Comparison of ENCODE assay signal across 10 mouse cellular contexts in the genomic region with DNA sequence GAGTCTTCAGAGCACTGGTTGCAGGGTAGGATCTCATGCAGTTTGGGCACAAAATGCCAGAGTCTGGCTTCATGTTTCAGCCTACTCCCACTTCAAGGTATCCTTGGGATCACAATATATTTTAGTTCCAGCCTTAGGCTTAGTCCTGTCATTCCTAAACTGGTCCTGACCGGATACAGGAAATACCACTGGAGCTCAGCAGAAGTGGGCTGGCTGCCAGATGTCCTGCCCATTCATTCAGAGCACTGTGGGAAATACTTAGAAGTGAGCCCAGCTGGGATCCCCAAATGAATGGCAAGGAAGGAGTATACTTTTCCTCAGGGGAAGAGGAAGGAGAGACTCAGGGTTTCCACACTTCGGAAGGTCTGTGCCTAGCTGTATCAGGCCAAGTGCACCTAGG. TPM values are rescaled to one million over a fixed set of nuclear protein-coding genes. Genes with fewer than 3 reads are reported as not detected.
DNase-seq lines count a peak whose midpoint lies in the region; ATAC-seq and TF ChIP-seq lines count a peak whose summit lies in the region.
"Had no signal": no experiment of that assay in that cellular context is flagged by ENCODE, and none has a peak within 500 bp of the region (broad histone marks: within the 10 kb centered on the region; RNA-seq: fewer than 3 reads in every experiment).

No protein-coding gene starts in this region.

- no peak for TF ChIP-seq EP300 in heart, postnatal 0 days (IDR thresholded peaks at IDR 0.05; ENCODE audit: low read depth)

- H3K36me3 ChIP-seq in intestine, embryonic 14.5 days (ENCODE audit: control insufficient read depth, insufficient read depth, low read length) = no peaks in the 10 kb centered on the region
- no peaks in the 10 kb centered on the region for H3K36me3 ChIP-seq in intestine, postnatal 0 days (ENCODE audit: control insufficient read depth, insufficient read depth)
- H3K36me3 ChIP-seq in embryonic facial prominence, embryonic 12.5 days = peaks cover 5% of the 10 kb centered on the region; the same call in 1 of the 2 replicates
- peaks cover 4% of the 10 kb centered on the region; the same call in 1 of the 2 replicates for H3K36me3 ChIP-seq in heart, postnatal 0 days (replicated peaks; ENCODE audit: control insufficient read depth, insufficient read depth, low read length)
- no peaks in the 10 kb centered on the region for H3K36me3 ChIP-seq in midbrain, embryonic 15.5 days (replicated peaks)

- WGBS in intestine, embryonic 14.5 days = 35% methylated on average over 2 of the region's 2 CpGs
- WGBS in intestine, postnatal 0 days = 34% methylated on average over 2 of the region's 2 CpGs
- WGBS in embryonic facial prominence, embryonic 12.5 days = 17% methylated on average over 2 of the region's 2 CpGs
- 34% methylated on average over 2 of the region's 2 CpGs for WGBS in heart, postnatal 0 days
- 28% methylated on average over 2 of the region's 2 CpGs for WGBS in midbrain, embryonic 15.5 days

- H3K9me3 ChIP-seq in intestine, embryonic 14.5 days (ENCODE audit: control insufficient read depth, low read length) = no peaks in the 10 kb centered on the region
- H3K9me3 ChIP-seq in intestine, postnatal 0 days (ENCODE audit: control insufficient read depth) = no peaks in the 10 kb centered on the region
- no peaks in the 10 kb centered on the region for H3K9me3 ChIP-seq in embryonic facial prominence, embryonic 12.5 days
- H3K9me3 ChIP-seq in heart, postnatal 0 days (replicated peaks; ENCODE audit: control insufficient read depth, low read length) = no peaks in the 10 kb centered on the region
- no peaks in the 10 kb centered on the region for H3K9me3 ChIP-seq in midbrain, embryonic 15.5 days

- H3K27me3 ChIP-seq in intestine, embryonic 14.5 days (replicated peaks; ENCODE audit: control insufficient read depth, insufficient read depth, low read length) = no peaks in the 10 kb centered on the region
- H3K27me3 ChIP-seq in intestine, postnatal 0 days (replicated peaks; ENCODE audit: control insufficient read depth, insufficient read depth, low read length) = no peaks in the 10 kb centered on the region
- H3K27me3 ChIP-seq in embryonic facial prominence, embryonic 12.5 days = no peaks in the 10 kb centered on the region
- no peaks in the 10 kb centered on the region for H3K27me3 ChIP-seq in heart, postnatal 0 days (ENCODE audit: control insufficient read depth, insufficient read depth, low read length)
- H3K27me3 ChIP-seq in midbrain, embryonic 15.5 days (replicated peaks) = no peaks in the 10 kb centered on the region
- H3K27me3 ChIP-seq: CH12.LX had no signal

- H3K9ac ChIP-seq in intestine, embryonic 14.5 days (ENCODE audit: low read length) = no peak overlapping the region
- H3K9ac ChIP-seq in intestine, postnatal 0 days (ENCODE audit: low read depth, low read length) = no peak overlapping the region
- H3K9ac ChIP-seq in embryonic facial prominence, embryonic 12.5 days = no peak overlapping the region
- H3K9ac ChIP-seq in heart, postnatal 0 days (replicated peaks; ENCODE audit: low read depth, low read length) = no peak overlapping the region
- H3K9ac ChIP-seq in midbrain, embryonic 15.5 days = no peak overlapping the region

- TF ChIP-seq CTCF in intestine, postnatal 0 days (IDR thresholded peaks at IDR 0.05; ENCODE audit: low read depth) = no peak
- TF ChIP-seq CTCF in heart, postnatal 0 days (IDR thresholded peaks at IDR 0.05; ENCODE audit: low read depth) = no peak

- no peak overlapping the region for H3K4me3 ChIP-seq in intestine, embryonic 14.5 days (ENCODE audit: low read depth, low read length)
- H3K4me3 ChIP-seq in intestine, postnatal 0 days (ENCODE audit: low read depth, low read length) = no peak overlapping the region
- no peak overlapping the region for H3K4me3 ChIP-seq in embryonic facial prominence, embryonic 12.5 days
- no peak overlapping the region for H3K4me3 ChIP-seq in heart, postnatal 0 days (ENCODE audit: low read depth, low read length)
- H3K4me3 ChIP-seq in midbrain, embryonic 15.5 days = no peak overlapping the region
- H3K4me3 ChIP-seq: myocyte had no signal

- H3K4me2 ChIP-seq in intestine, embryonic 14.5 days (ENCODE audit: low read length) = no peak overlapping the region
- H3K4me2 ChIP-seq in intestine, postnatal 0 days (replicated peaks; ENCODE audit: low read depth) = no peak overlapping the region
- no peak overlapping the region for H3K4me2 ChIP-seq in embryonic facial prominence, embryonic 12.5 days (replicated peaks)
- H3K4me2 ChIP-seq in heart, postnatal 0 days (ENCODE audit: low read depth, low read length) = no peak overlapping the region
- H3K4me2 ChIP-seq in midbrain, embryonic 15.5 days = no peak overlapping the region

- peak overlapping the region; percentile 62 for H3K27ac ChIP-seq in intestine, embryonic 14.5 days (ENCODE audit: low read depth)
- H3K27ac ChIP-seq in intestine, postnatal 0 days (ENCODE audit: low read depth, low read length) = no peak overlapping the region
- H3K27ac ChIP-seq in embryonic facial prominence, embryonic 12.5 days = peak overlapping the region; percentile 78
- peak overlapping the region; percentile 73 for H3K27ac ChIP-seq in heart, postnatal 0 days (ENCODE audit: low read depth)
- H3K27ac ChIP-seq in midbrain, embryonic 15.5 days = no peak overlapping the region

- peak; percentile 30; the same call in 1 of the 2 replicates for ATAC-seq in intestine, embryonic 14.5 days (replicated peaks; ENCODE audit: low FRiP score, low TSS enrichment, low read depth)
- ATAC-seq in intestine, postnatal 0 days = no peak
- ATAC-seq in embryonic facial prominence, embryonic 12.5 days (ENCODE audit: insufficient number of reproducible peaks, insufficient read depth, low FRiP score, low TSS enrichment) = peak; percentile 72; the same call in 1 of the 2 replicates
- ATAC-seq in heart, postnatal 0 days (ENCODE audit: insufficient read depth, low read depth) = peak; percentile 76
- ATAC-seq in midbrain, embryonic 15.5 days (replicated peaks) = peak; percentile 49; the same call in 1 of the 2 replicates

- peaks cover 14% of the 10 kb centered on the region for H3K4me1 ChIP-seq in intestine, embryonic 14.5 days (replicated peaks; ENCODE audit: control insufficient read depth, insufficient read depth, low read length)
- H3K4me1 ChIP-seq in intestine, postnatal 0 days (replicated peaks; ENCODE audit: control insufficient read depth, insufficient read depth, low read length) = no peaks in the 10 kb centered on the region; the same call in 1 of the 2 replicates
- peaks cover 18% of the 10 kb centered on the region; the same call in 1 of the 2 replicates for H3K4me1 ChIP-seq in embryonic facial prominence, embryonic 12.5 days
- peaks cover 9% of the 10 kb centered on the region; the same call in 1 of the 2 replicates for H3K4me1 ChIP-seq in heart, postnatal 0 days (ENCODE audit: control insufficient read depth, insufficient read depth)
- peaks cover 24% of the 10 kb centered on the region for H3K4me1 ChIP-seq in midbrain, embryonic 15.5 days

- DNase-seq in intestine, embryonic 14.5 days (ENCODE audit: low spot score) = no peak
- peak; percentile 70 for DNase-seq in heart, postnatal 0 days (ENCODE audit: low spot score)
- peak; percentile 90 to 93 for DNase-seq in kidney, postnatal 25 days
- DNase-seq in urinary bladder, postnatal 25 days (ENCODE audit: low spot score) = no peak
- DNase-seq in spleen, adult 18-20 months = no peak

RNA-seq across cellular contexts. Expression of a gene that starts 33.3 kb away (rescaled TPM):
- 9.4 and 14.8 TPM in 2 replicates for polyA plus RNA-seq in intestine, embryonic 14.5 days (2014; fragmentation: Nextera tagmentation; extraction: Ambion mirVana)
- 2.8 and 3.4 TPM in 2 replicates for polyA plus RNA-seq in intestine, postnatal 0 days (2015; fragmentation: Nextera tagmentation; extraction: Ambion mirVana)
- 26.1 and 27.9 TPM in 2 replicates for polyA plus RNA-seq in embryonic facial prominence, embryonic 12.5 days (2016; fragmentation: Nextera tagmentation; extraction: Ambion mirVana)
- total RNA-seq in heart, postnatal 0 days (2014; rRNA removed; ENCODE audit: low replicate concordance) = 3.6 and 6.1 TPM in 2 replicates
- 7.2 TPM in 2 replicates for polyA plus RNA-seq in heart, postnatal 0 days (2015; fragmentation: Nextera tagmentation; extraction: Ambion mirVana)
- polyA plus RNA-seq in midbrain, embryonic 15.5 days (2015; fragmentation: Nextera tagmentation; extraction: Ambion mirVana) = 6.9 and 9.2 TPM in 2 replicates

RNA-seq across cellular contexts. Expression of a gene that starts 43.7 kb away (rescaled TPM):
- 4.6 and 5.5 TPM in 2 replicates for polyA plus RNA-seq in intestine, embryonic 14.5 days (2014; fragmentation: Nextera tagmentation; extraction: Ambion mirVana)
- polyA plus RNA-seq in intestine, postnatal 0 days (2015; fragmentation: Nextera tagmentation; extraction: Ambion mirVana) = 1.7 and 1.9 TPM in 2 replicates
- polyA plus RNA-seq in embryonic facial prominence, embryonic 12.5 days (2016; fragmentation: Nextera tagmentation; extraction: Ambion mirVana) = 2.8 and 3.1 TPM in 2 replicates
- total RNA-seq in heart, postnatal 0 days (2014; rRNA removed; ENCODE audit: low replicate concordance) = 5.1 and 5.7 TPM in 2 replicates
- polyA plus RNA-seq in heart, postnatal 0 days (2015; fragmentation: Nextera tagmentation; extraction: Ambion mirVana) = 2.4 and 2.9 TPM in 2 replicates
- 3.4 and 4.0 TPM in 2 replicates for polyA plus RNA-seq in midbrain, embryonic 15.5 days (2015; fragmentation: Nextera tagmentation; extraction: Ambion mirVana)

Comparison
In these comparisons a context has a peak if more than half of its experiments do, and no peak if none do; other contexts are left out.
1. H3K27ac ChIP-seq: peak in intestine, embryonic 14.5 days (single experiment), embryonic facial prominence, embryonic 12.5 days (single experiment) and heart, postnatal 0 days (single experiment); none in intestine, postnatal 0 days (single experiment) and midbrain, embryonic 15.5 days (single experiment).
2. DNase-seq: peak in heart, postnatal 0 days (single experiment) and kidney, postnatal 25 days (2 of 2); none in intestine, embryonic 14.5 days (single experiment), urinary bladder, postnatal 25 days (single experiment) and spleen, adult 18-20 months (0 of 2).